Mouse (Mus musculus) liver, postnatal 0 days (tissue): ENCODE measurements around the gene Syndig1. TPM values are rescaled to one million over a fixed set of nuclear protein-coding genes. Genes with fewer than 3 reads are reported as not detected.

Experiments used
- ATAC-seq: fragments of 200-750 bp; cut with Nextera tagmentation; 2 replicates; pipeline ENCODE4 v1.8.0; 2017; ENCODE audit warnings: mild to moderate bottlenecking, moderate library complexity
- DNase-seq: peaks from one replicate; pipeline ENCODE4 v3.0.0-alpha.2; 2016
- H3K27ac ChIP-seq: fragments of 300-500 bp; sonication (generic); 2 replicates; pipeline ENCODE4 v1.5.1; 2014; ENCODE audit warnings: antibody characterized with exemption, moderate library complexity, mild to moderate bottlenecking, low read depth
- H3K27me3 ChIP-seq: fragments of 300-500 bp; sonication (generic); 2 replicates; pipeline ENCODE4 v1.6.1; 2014; ENCODE audit warnings: low read length, control low read depth, mixed read lengths; ENCODE audit not compliant: insufficient read depth
- H3K36me3 ChIP-seq: fragments of 300-500 bp; sonication (generic); replicated peaks from 2 replicates; pipeline ENCODE4 v1.6.1; 2014; ENCODE audit warnings: mild to moderate bottlenecking, control low read depth, low read length, moderate library complexity, mixed read lengths; ENCODE audit not compliant: insufficient read depth
- H3K4me1 ChIP-seq: fragments of 300-500 bp; sonication (generic); 2 replicates; pipeline ENCODE4 v1.6.1; 2014; ENCODE audit warnings: antibody characterized with exemption, mild to moderate bottlenecking, control low read depth; ENCODE audit not compliant: insufficient read depth
- H3K4me2 ChIP-seq: fragments of 300-500 bp; sonication (generic); 2 replicates; pipeline ENCODE4 v1.6.1; 2014; ENCODE audit warnings: low read depth, mild to moderate bottlenecking, low read length, moderate library complexity, mixed read lengths
- H3K4me3 ChIP-seq: fragments of 300-500 bp; sonication (generic); 2 replicates; pipeline ENCODE4 v1.5.1; 2014; ENCODE audit warnings: low read depth, low read length
- H3K9ac ChIP-seq: fragments of 300-500 bp; sonication (generic); replicated peaks from 2 replicates; pipeline ENCODE4 v1.6.1; 2014; ENCODE audit warnings: mild to moderate bottlenecking, moderate library complexity
- H3K9me3 ChIP-seq: fragments of 300-500 bp; sonication (generic); 2 replicates; pipeline ENCODE4 v1.6.1; 2016; ENCODE audit warnings: mild to moderate bottlenecking, control low read depth, low read length, mixed read lengths
- CTCF ChIP-seq: sonication (generic); IDR thresholded peaks from 2 replicates; pipeline ENCODE4 v1.5.1; 2016; ENCODE audit warnings: antibody characterized with exemption, low read depth
- EP300 ChIP-seq: IDR thresholded peaks from 2 replicates; pipeline ENCODE4 v1.6.1; 2016; ENCODE audit warnings: antibody characterized with exemption, low read depth, mild to moderate bottlenecking
- WGBS: fragments of 180-500 bp; shearing (Covaris S2); extraction: QIAGEN DNeasy Blood & Tissue Kit; methylation state at CpG from one replicate; pipeline ENCODE4 v1.1.7; 2014; ENCODE audit not compliant: insufficient replicate concordance; 5-methylcytosine and 5-hydroxymethylcytosine counted together
- polyA plus RNA-seq: library from polyadenylated mRNA; unstranded; fragments of >200 nt; fragmentation: Nextera tagmentation; extraction: Ambion mirVana; gene quantifications from 2 replicates; pipeline ENCODE4 v1.2.1, GENCODE M21; 2015

The Syndig1 gene
- 0.08 TPM in 1 of 2 replicates, not detected in the other for polyA plus RNA-seq

DNA sequence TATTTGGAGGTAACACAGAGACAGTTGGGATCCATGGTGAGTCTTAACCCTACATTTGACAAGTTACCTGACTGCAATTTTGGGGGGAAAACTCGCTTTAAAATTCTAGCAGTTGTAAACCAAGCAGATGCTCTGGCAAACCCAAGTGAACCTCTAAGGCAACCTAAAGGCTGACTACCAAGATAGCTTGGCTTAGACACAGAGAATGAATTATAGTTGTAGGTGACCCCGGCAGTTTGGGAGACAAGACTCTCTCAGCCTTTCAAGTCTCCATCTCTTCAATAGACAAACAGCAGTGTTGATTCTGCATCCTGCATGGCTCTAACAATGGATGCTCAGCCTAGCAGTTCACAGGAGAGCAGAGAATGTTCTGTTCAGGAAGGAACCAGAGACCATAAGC is at the start of gene Syndig1:
Gene Syndig1, plus strand, starts transcription at position 301 of the 400 bp plus-strand sequence.
- Histone ChIP-seq H3K4me2 (no peak within 1 kb of the TSS), H3K27me3 (peaks cover 38% of the 10 kb centered on the region), H3K4me1 (no peaks in the 10 kb centered on the region), H3K9me3 (no peaks in the 10 kb centered on the region), H3K4me3 (no peak within 1 kb of the TSS), H3K36me3 (no peaks in the 10 kb centered on the region), H3K9ac (no peak within 1 kb of the TSS), H3K27ac (no peak within 1 kb of the TSS)
- WGBS = 55% methylated on average over 2 of the region's 2 CpGs
- DNase-seq (no peak), ATAC-seq (no peak)
- TF ChIP-seq EP300 (no peak), CTCF (no peak)

DNA sequence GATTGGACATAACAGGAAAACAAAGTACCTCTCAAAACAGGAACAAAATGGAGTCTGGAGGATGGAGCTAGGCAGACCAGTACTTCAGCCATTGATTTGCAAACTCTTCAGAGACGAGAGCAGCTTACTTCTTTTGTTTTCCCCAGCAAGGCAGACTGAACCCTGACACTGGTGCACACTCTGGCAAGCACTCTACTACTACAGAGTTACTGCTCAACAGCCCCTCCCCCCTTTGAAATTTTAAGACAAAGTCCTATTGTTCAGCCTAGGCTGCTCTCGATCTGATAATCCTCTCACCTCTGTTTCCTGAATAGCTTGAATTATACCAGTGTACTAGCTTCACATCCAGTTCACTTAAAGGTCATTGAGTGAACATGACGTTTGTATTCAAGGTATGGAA is 30.4 kb upstream of the Syndig1 start:
- Histone ChIP-seq H3K4me2 (no peak overlapping the region), H3K9me3 (no peaks in the 10 kb centered on the region), H3K4me1 (no peaks in the 10 kb centered on the region), H3K27me3 (no peaks in the 10 kb centered on the region), H3K36me3 (no peaks in the 10 kb centered on the region), H3K4me3 (no peak overlapping the region), H3K9ac (no peak overlapping the region), H3K27ac (no peak overlapping the region)
- no peak for TF ChIP-seq CTCF
- ATAC-seq (no peak), DNase-seq (no peak)
- WGBS = 21% methylated on average over 3 of the region's 3 CpGs

DNA sequence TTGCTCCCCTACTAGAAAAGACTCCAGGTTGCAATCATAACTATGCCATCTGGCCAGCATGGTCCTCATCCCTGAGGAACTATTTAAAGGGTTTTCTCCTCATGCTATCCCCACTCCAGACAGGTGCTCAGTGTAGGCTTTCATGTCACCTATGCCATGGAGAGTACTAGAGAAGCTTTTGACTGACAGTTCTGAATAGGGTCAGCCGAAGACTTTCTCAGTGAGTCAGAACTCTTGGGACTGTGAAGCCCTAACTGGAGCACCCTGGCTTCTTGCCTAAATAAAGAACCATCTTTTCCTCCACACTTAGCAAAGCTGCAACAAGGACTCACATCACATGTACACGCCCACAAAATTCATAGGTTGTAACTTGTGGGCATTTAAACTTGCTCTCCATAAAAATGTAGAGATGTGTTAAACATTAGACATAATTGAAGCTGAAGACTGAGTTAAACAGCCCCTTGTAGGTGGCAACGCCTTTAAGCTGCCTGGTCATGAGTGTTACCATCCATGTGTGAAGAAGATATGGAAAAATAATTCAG is 24.3 kb upstream of the Syndig1 start:
- 66% methylated on average over 3 of the region's 3 CpGs for WGBS
- Histone ChIP-seq H3K9ac (no peak overlapping the region), H3K4me3 (no peak overlapping the region), H3K27ac (no peak overlapping the region), H3K9me3 (no peaks in the 10 kb centered on the region), H3K27me3 (no peaks in the 10 kb centered on the region), H3K4me1 (no peaks in the 10 kb centered on the region), H3K36me3 (no peaks in the 10 kb centered on the region), H3K4me2 (no peak overlapping the region)
- no peak for TF ChIP-seq CTCF
- no peak for TF ChIP-seq EP300
- ATAC-seq (no peak), DNase-seq (no peak)

DNA sequence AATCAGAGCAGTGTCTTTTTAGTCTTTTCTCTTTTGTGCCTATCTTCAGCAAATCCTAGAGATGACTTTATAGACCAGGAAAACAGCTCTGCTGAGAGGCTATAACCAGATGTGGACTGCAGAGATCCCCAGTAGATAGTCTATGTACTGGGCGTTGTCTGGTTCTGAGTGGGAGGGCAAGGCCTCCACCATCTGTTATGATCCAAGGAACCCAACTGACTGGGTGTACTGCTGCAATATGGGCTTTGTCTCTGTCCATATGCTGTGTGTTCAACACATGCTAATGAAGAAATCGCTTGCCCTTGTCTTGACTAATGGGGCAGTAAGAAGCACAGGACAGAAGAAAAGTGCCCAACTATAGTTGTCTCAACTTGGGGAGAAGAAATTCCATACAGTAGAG is 23.8 kb upstream of the Syndig1 start:
- Histone ChIP-seq H3K4me3 (no peak overlapping the region), H3K27me3 (no peaks in the 10 kb centered on the region), H3K36me3 (no peaks in the 10 kb centered on the region), H3K9me3 (no peaks in the 10 kb centered on the region), H3K4me1 (no peaks in the 10 kb centered on the region), H3K27ac (no peak overlapping the region), H3K4me2 (no peak overlapping the region), H3K9ac (no peak overlapping the region)
- DNase-seq = no peak
- 82% methylated on average over 2 of the region's 2 CpGs for WGBS
- TF ChIP-seq EP300 = no peak
- no peak for TF ChIP-seq CTCF
- ATAC-seq = no peak

DNA sequence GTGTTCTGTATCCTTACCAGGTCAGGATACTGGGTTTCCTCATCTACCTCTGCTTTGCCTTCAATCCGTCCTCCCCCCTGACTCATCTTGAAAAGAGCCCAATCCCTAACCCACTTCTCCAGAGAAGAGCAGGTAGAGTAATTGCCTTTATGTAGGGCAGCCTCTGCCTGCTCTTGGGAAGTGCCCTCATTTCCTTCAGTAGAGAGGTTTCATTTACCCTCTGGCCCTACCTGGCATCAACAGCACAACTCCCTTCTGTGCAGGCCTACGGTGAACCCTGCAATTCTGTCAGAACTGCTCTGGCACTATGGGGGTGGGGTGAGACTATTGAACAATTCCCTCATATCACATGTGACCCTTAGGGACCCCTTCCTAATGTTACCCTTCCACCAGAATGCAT is 16.1 kb upstream of the Syndig1 start:
- Histone ChIP-seq H3K4me2 (no peak overlapping the region), H3K36me3 (no peaks in the 10 kb centered on the region), H3K9me3 (no peaks in the 10 kb centered on the region), H3K4me1 (no peaks in the 10 kb centered on the region), H3K9ac (no peak overlapping the region), H3K4me3 (no peak overlapping the region), H3K27ac (no peak overlapping the region), H3K27me3 (no peaks in the 10 kb centered on the region)
- TF ChIP-seq EP300 (no peak), CTCF (no peak)
- ATAC-seq = no peak
- DNase-seq = no peak
- WGBS = 69% methylated on average over 2 of the region's 2 CpGs

DNA sequence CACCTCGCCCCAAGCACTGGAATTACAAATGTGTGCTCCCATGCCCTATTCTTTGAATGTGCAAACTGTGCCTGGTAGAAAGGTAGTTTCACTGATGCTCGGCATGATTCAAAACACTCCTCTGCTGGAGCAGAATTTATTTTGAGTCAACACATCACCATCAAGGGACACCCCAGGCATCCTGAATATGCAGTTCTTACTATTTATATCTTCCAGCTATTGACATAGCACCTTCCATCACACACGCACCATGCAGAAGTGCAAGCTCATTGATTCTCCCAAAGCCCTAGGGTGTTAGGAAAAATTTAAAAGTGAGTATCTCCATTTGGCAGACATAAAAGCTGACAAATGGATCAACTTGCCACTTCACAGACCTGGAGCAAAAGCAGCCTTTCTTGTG is 10.6 kb upstream of the Syndig1 start:
- no peaks in the 10 kb centered on the region for H3K9me3 ChIP-seq
- H3K27ac ChIP-seq = no peak overlapping the region
- 66% methylated on average over 3 of the region's 3 CpGs for whole genome bisulfite sequencing
- no peaks in the 10 kb centered on the region for H3K36me3 ChIP-seq
- H3K4me3 ChIP-seq = no peak overlapping the region
- H3K9ac ChIP-seq = no peak overlapping the region
- no peak for TF ChIP-seq CTCF
- no peak for TF ChIP-seq EP300
- no peak overlapping the region for H3K4me2 ChIP-seq
- ATAC-seq (no peak), DNase-seq (no peak)
- H3K4me1 ChIP-seq = no peaks in the 10 kb centered on the region
- no peaks in the 10 kb centered on the region for H3K27me3 ChIP-seq

DNA sequence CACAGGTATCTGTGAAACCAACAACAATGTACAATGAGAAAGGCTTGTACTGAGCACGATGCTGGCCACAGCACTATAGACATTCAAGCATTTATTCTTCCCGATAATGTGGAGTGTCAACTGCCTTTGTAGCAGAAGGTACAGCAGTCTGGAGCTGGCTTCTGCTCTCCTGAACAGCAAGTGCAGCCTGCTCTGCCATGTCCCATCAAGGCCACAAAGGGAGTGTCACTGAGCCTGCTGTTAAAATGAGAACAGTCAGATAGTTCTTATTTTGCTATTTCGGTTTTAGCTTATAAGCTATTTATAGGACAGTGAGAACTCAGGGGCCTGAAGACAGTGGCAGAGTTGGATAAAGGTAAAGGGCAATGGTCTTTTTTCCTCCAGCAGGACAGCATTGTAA is 9.3 kb upstream of the Syndig1 start:
- Histone ChIP-seq H3K9me3 (no peaks in the 10 kb centered on the region), H3K4me2 (no peak overlapping the region), H3K9ac (no peak overlapping the region), H3K4me1 (no peaks in the 10 kb centered on the region), H3K27ac (no peak overlapping the region), H3K4me3 (no peak overlapping the region), H3K27me3 (no peaks in the 10 kb centered on the region), H3K36me3 (no peaks in the 10 kb centered on the region)
- WGBS = 74% methylated on average over 3 of the region's 3 CpGs
- TF ChIP-seq EP300 = no peak
- TF ChIP-seq CTCF = no peak
- DNase-seq (no peak), ATAC-seq (no peak)
